Mouse (Mus musculus) cerebellum, adult 2 months (tissue): ENCODE results near the gene S100a8.

Source experiments
- CTCF ChIP-seq: fragments of 200-500 bp; IDR thresholded peaks from 2 replicates; pipeline ENCODE4 v1.5.1; 2011; ENCODE audit warnings: low read depth, mild to moderate bottlenecking, control low read depth, low read length, moderate library complexity, borderline replicate concordance; ENCODE audit not compliant: insufficient read depth
- POLR2A ChIP-seq: fragments of 200-500 bp; IDR thresholded peaks from 2 replicates; pipeline ENCODE4 v1.6.1; 2011; ENCODE audit warnings: low read length, control low read depth, borderline replicate concordance; ENCODE audit not compliant: insufficient read depth

- TF ChIP-seq CTCF (no peak), POLR2A (no peak)
These were observed 30.1 kb upstream of the S100a8 start for GRCm38 (mm10) chr3:90638511-90639275.
